Mouse (Mus musculus): ENCODE results near the gene Arhgap31.

Gene Arhgap31

GRCm38 (mm10) chr16:38549479-38550396 is 163.3 kb downstream of the Arhgap31 start, which contains the start of gene Poglut1:
Poglut1 (minus strand) TSS chr16:38550258.
- peak; percentile 70 for DNase-seq (ENCODE audit: low spot score in 2 of 2)
